Mouse (Mus musculus) gastrocnemius, postnatal 25 days (tissue): ENCODE data around the gene Il27. TPM values are rescaled to one million over a fixed set of nuclear protein-coding genes. Genes with fewer than 3 reads are reported as not detected.

Source experiments
- microRNA-seq, 2 experiments: library from miRNA; unstranded; fragments of <30 nt; microRNA quantifications; one replicate each; pipeline ENCODE4 v1.2.0; 2021; ENCODE audit warnings: borderline replicate concordance in 2 of 2
- total RNA-seq, 2 experiments: library from RNA; stranded (reverse); gene quantifications; 1 replicate in 1 of 2; 2 replicates in 1 of 2; pipeline ENCODE4 v1.2.3; 2021

Il27 gene
- total RNA-seq, 2 experiments from 2014 or later, result not detected

Small RNAs within 50 kb of the gene (microRNA-seq; reads per million reads assigned to microRNA genes)
- 0 to 0.79 reads per million in 2 experiments for gene Mir7059

Other genes starting within 250 kb of the Il27 start
- under 1 TPM in 1 of 2 experiments, not detected in 1; 0.43 TPM for gene Lat, start 225.4 kb downstream of the Il27 start, total RNA-seq
- 10 to 100 TPM; 22.9 to 23.3 TPM for gene Spns1, start 217.5 kb downstream of the Il27 start, total RNA-seq
- gene Nfatc2ip, start 198.2 kb downstream of the Il27 start, total RNA-seq, result 1 to 10 TPM; 2.8 to 3.2 TPM
- under 1 TPM in 1 of 2 experiments, not detected in 1; 0.48 TPM for gene Cd19, start 180.1 kb downstream of the Il27 start, total RNA-seq
- gene Rabep2, start 166.2 kb downstream of the Il27 start, total RNA-seq, result 10 to 100 TPM; 11.2 to 14.6 TPM
- over 10,000 TPM; 22,501 to 25,220 TPM for gene Atp2a1, start 131.8 kb downstream of the Il27 start, total RNA-seq
- 10 to 100 TPM; 41.5 to 43.9 TPM for gene Sh2b1, start 119.5 kb downstream of the Il27 start, total RNA-seq
- gene Tufm, start 107.6 kb downstream of the Il27 start, total RNA-seq, result 100 to 1,000 TPM; 131 to 139 TPM
- 10 to 100 TPM; 26.0 to 26.4 TPM for gene Atxn2l, start 91.5 kb downstream of the Il27 start, total RNA-seq
- gene Eif3c, start 28.5 kb downstream of the Il27 start, total RNA-seq, result 100 to 1,000 TPM; 130 to 138 TPM
- under 1 TPM; 0.26 to 0.59 TPM for gene Apobr, start 10.0 kb downstream of the Il27 start, total RNA-seq
- 10 to 100 TPM in 1 of 2 experiments, 1 to 10 TPM in 1; 8.8 to 10.6 TPM for gene Cln3, start 9.1 kb downstream of the Il27 start, total RNA-seq
- gene Nupr1, start 35.9 kb upstream of the Il27 start, total RNA-seq, result 10 to 100 TPM; 10.6 to 14.2 TPM
- 10 to 100 TPM; 24.0 to 25.1 TPM for gene Sgf29, start 54.4 kb upstream of the Il27 start, total RNA-seq
- 10 to 100 TPM; 12.3 to 22.9 TPM for gene Sult1a1, start 81.5 kb upstream of the Il27 start, total RNA-seq
- 10 to 100 TPM; 33.1 to 37.0 TPM for gene Bola2, start 100.5 kb upstream of the Il27 start, total RNA-seq
- 1 to 10 TPM; 2.7 to 3.3 TPM for gene Slx1b, start 100.8 kb upstream of the Il27 start, total RNA-seq
- gene Coro1a, start 112.8 kb upstream of the Il27 start, total RNA-seq, result 1 to 10 TPM; 2.1 to 3.3 TPM
- gene Mapk3, start 164.7 kb upstream of the Il27 start, total RNA-seq, result 10 to 100 TPM; 21.4 to 23.8 TPM
- 1 to 10 TPM in 1 of 2 experiments, under 1 TPM in 1; 0.49 to 1.6 TPM for gene Gdpd3, start 171.4 kb upstream of the Il27 start, total RNA-seq
- 10 to 100 TPM; 63.8 to 69.0 TPM for gene Ypel3, start 182.0 kb upstream of the Il27 start, total RNA-seq
- under 1 TPM; 0.20 to 0.62 TPM for gene Tbx6, start 186.5 kb upstream of the Il27 start, total RNA-seq
- gene Ppp4c, start 197.6 kb upstream of the Il27 start, total RNA-seq, result 10 to 100 TPM; 21.7 to 26.8 TPM
- gene Fam57b, start 202.7 kb upstream of the Il27 start, total RNA-seq, result 10 to 100 TPM; 50.5 to 55.3 TPM
- gene 4930451I11Rik, start 236.7 kb upstream of the Il27 start, total RNA-seq, result not detected